Mouse (Mus musculus): ENCODE data around the gene Pink1. TPM values are rescaled to one million over a fixed set of nuclear protein-coding genes. Genes with fewer than 3 reads are reported as not detected.
A peak's percentile ranks its signal among the peaks of the same experiment; 100 is the strongest.

The Pink1 gene
- polyA plus RNA-seq, 1 experiment from 2014 or later: 21.6 TPM

DNA sequence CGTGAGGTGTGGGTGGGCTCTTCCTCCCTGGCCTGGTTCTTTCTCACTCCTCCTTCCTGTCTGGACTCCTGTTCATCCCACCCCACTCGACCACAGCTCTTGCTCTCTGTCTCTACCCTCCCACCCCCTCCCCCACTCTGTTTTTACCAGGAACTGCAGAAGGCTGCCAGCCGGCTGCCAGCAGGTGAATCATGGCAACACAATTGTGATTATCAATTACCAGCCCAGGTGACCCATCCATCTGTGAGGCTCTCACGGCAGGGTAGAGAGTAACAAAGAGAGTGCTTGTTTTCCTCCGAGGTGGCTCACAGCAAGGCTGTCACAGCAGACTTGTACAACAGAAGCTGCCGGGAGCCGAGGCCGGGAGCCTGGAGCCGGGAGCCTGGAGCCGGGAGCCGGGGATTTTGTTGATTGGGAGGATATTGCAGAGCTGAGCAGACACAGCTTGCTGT, 35.3 kb upstream of the Pink1 start:
- Histone ChIP-seq H3K9ac (ENCODE audit: low read length) (peak overlapping the region; percentile 15; the same call in 1 of the 2 replicates), H3K4me1 (ENCODE audit: control insufficient read depth, insufficient read depth, low read length) (peaks cover 2% of the 10 kb centered on the region; the same call in 1 of the 2 replicates), H3K4me3 (ENCODE audit: low read depth, low read length) (no peak overlapping the region), H3K4me2 (peak overlapping the region; percentile 18; the same call in 1 of the 2 replicates), H3K9me3 (ENCODE audit: control insufficient read depth, low read length) (no peaks in the 10 kb centered on the region), H3K36me3 (ENCODE audit: control insufficient read depth, insufficient read depth, low read length) (no peaks in the 10 kb centered on the region), H3K27ac (ENCODE audit: low read depth, low read length) (no peak overlapping the region), H3K27me3 (ENCODE audit: control insufficient read depth, insufficient read depth, low read length) (no peaks in the 10 kb centered on the region; the same call in 1 of the 2 replicates)
- ATAC-seq (ENCODE audit: low FRiP score) (no peak), DNase-seq (ENCODE audit: low spot score, missing footprints) (no peak)
- 9% methylated on average over 11 of the region's 11 CpGs for WGBS

DNA sequence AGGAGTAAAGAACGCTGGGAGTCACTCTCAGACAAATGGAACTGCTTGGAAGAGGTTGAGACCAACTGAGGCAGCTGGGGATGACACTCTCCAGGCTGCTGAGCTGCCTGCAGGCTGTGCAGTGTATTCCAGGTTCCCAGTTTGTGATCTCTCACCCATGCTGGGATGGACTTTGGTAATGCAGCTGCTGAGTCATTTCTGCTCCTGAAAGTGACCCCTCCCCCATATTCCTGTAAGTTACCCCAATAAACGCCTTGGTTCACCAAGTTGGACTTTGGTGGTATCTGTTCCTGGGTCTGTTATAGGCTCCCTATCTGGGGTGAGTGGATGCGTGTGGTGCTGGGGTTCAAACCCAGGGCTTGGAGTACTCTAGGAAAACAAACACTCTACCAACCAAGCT, 32.1 kb upstream of the Pink1 start:
- Histone ChIP-seq H3K27ac (ENCODE audit: low read depth, low read length) (no peak overlapping the region), H3K9me3 (ENCODE audit: control insufficient read depth, low read length) (no peaks in the 10 kb centered on the region), H3K4me3 (ENCODE audit: low read depth, low read length) (no peak overlapping the region), H3K9ac (ENCODE audit: low read length) (no peak overlapping the region), H3K27me3 (ENCODE audit: control insufficient read depth, insufficient read depth, low read length) (no peaks in the 10 kb centered on the region), H3K4me1 (ENCODE audit: control insufficient read depth, insufficient read depth, low read length) (peaks cover 2% of the 10 kb centered on the region; the same call in 1 of the 2 replicates), H3K36me3 (ENCODE audit: control insufficient read depth, insufficient read depth, low read length) (no peaks in the 10 kb centered on the region), H3K4me2 (no peak overlapping the region)
- ATAC-seq (ENCODE audit: low FRiP score): no peak
- 77% methylated on average over 3 of the region's 3 CpGs for WGBS
- no peak for DNase-seq (ENCODE audit: low spot score, missing footprints)

DNA sequence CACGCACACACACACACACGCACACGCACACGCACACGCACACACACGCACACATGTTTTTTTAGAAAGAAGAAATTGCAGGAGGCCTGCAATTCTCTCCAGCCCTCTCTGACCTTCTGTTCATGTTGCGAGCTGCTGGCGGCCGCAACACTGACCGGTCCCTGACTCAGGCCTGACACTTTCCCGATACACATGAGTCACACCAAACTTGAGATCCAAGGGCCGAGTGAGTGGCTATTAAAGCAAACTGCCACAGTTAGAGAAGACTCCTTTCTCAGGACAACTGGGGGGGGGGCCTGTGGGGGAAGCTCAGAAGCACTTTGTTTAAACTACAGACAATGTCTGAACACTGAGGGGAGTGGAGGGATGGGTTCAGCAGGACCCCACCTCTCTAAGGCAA, 30.4 kb upstream of the Pink1 start:
- WGBS: 93% methylated on average over 12 of the region's 12 CpGs
- H3K4me2 ChIP-seq: no peak overlapping the region
- no peaks in the 10 kb centered on the region for H3K9me3 ChIP-seq (ENCODE audit: control insufficient read depth, low read length)
- no peaks in the 10 kb centered on the region for H3K27me3 ChIP-seq (ENCODE audit: control insufficient read depth, insufficient read depth, low read length)
- no peak overlapping the region for H3K9ac ChIP-seq (ENCODE audit: low read length)
- H3K4me3 ChIP-seq (ENCODE audit: low read depth, low read length): no peak overlapping the region
- ATAC-seq (ENCODE audit: low FRiP score) (no peak), DNase-seq (ENCODE audit: low spot score, missing footprints) (no peak)
- H3K4me1 ChIP-seq (ENCODE audit: control insufficient read depth, insufficient read depth, low read length): peaks cover 1% of the 10 kb centered on the region; the same call in 1 of the 2 replicates
- no peak overlapping the region for H3K27ac ChIP-seq (ENCODE audit: low read depth, low read length)
- H3K36me3 ChIP-seq (ENCODE audit: control insufficient read depth, insufficient read depth, low read length): no peaks in the 10 kb centered on the region

DNA sequence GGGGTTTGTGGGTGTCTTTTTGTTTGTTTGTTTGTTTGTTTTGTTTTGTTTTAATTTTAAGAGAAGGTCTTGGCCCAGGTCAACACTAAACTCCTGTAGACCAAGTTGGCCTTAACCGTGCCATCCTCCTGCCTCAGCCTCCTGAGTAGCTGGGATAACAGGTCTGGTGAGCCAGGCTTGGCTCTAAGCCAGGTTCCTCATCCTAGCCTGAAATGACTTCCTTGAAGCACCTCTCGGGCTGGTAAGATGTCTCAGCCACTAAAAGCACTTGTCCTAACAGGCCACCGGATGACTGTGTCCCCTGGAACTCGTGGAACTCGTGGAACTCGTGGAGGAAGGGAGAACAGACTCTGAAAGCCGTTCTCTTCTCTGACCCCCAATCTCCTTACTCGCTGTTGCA, 30.0 kb upstream of the Pink1 start:
- no peak for ATAC-seq (ENCODE audit: low FRiP score)
- no peak overlapping the region for H3K9ac ChIP-seq (ENCODE audit: low read length)
- H3K4me2 ChIP-seq: no peak overlapping the region
- H3K9me3 ChIP-seq (ENCODE audit: control insufficient read depth, low read length): no peaks in the 10 kb centered on the region
- H3K27ac ChIP-seq (ENCODE audit: low read depth, low read length): no peak overlapping the region
- no peaks in the 10 kb centered on the region for H3K27me3 ChIP-seq (ENCODE audit: control insufficient read depth, insufficient read depth, low read length)
- no peak overlapping the region for H3K4me3 ChIP-seq (ENCODE audit: low read depth, low read length)
- WGBS: 86% methylated on average over 8 of the region's 8 CpGs
- H3K36me3 ChIP-seq (ENCODE audit: control insufficient read depth, insufficient read depth, low read length): no peaks in the 10 kb centered on the region
- H3K4me1 ChIP-seq (ENCODE audit: control insufficient read depth, insufficient read depth, low read length): no peaks in the 10 kb centered on the region
- no peak for DNase-seq (ENCODE audit: low spot score, missing footprints)

DNA sequence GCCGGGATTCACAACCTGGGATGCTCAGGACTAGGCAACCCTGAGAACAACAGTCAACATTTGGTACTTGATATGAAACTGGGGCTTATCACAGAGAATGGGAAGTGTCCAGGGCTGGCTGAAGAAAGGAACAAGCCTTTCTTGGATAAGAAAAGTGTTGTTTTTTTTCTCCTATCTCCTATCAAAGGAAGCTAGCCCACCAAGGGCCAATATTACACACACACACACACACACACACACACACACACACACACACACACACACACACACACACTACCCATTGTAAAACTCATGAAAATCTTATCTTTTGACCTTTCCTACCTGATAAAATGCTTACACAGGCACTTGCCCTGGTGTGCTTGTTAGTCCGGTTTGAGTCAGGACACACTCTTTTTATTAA, 29.4 kb upstream of the Pink1 start:
- no peak overlapping the region for H3K27ac ChIP-seq (ENCODE audit: low read depth, low read length)
- H3K4me3 ChIP-seq (ENCODE audit: low read depth, low read length): no peak overlapping the region
- H3K9ac ChIP-seq (ENCODE audit: low read length): no peak overlapping the region
- WGBS: 85% methylated on average over 2 of the region's 2 CpGs
- no peaks in the 10 kb centered on the region for H3K9me3 ChIP-seq (ENCODE audit: control insufficient read depth, low read length)
- no peaks in the 10 kb centered on the region for H3K4me1 ChIP-seq (ENCODE audit: control insufficient read depth, insufficient read depth, low read length)
- DNase-seq (ENCODE audit: low spot score, missing footprints) (no peak), ATAC-seq (ENCODE audit: low FRiP score) (no peak)
- H3K36me3 ChIP-seq (ENCODE audit: control insufficient read depth, insufficient read depth, low read length): no peaks in the 10 kb centered on the region
- H3K4me2 ChIP-seq: no peak overlapping the region
- no peaks in the 10 kb centered on the region for H3K27me3 ChIP-seq (ENCODE audit: control insufficient read depth, insufficient read depth, low read length)

DNA sequence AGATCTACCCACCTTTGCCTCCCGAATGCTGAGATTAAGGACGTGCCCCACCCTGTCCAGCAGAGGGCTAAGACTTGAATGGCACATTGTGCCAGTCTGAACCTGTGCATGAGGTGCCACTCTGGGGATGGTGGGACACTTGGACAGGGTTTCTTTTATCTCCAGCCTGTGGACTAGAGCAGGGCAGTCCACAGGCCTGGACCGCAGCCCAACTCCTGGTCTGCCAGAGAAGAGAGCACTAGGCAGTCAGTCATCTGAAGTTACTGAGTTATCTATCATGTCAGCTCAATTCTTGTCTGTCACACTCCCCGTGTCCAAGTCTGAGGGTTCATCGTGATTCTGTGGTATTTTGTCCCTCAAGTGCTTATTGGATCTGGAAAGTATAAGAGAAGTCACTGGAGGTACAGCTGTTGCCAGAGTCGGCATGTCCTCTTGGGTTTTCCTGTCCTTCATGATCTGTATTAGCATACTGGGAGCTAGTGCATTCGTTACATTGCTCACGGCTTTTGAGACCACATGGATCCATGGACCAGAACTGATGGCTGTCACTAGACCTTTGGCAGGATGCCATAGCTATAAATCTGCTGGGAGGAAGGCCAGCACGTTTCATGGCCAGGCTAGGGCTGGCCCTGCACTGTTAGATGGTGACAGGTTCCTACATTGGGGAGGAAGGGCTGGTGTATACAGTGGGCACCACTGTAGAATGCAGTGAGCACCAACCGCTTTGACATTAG, 27.5 kb upstream of the Pink1 start:
- ATAC-seq (ENCODE audit: low FRiP score): no peak
- no peaks in the 10 kb centered on the region for H3K4me1 ChIP-seq (ENCODE audit: control insufficient read depth, insufficient read depth, low read length)
- no peak overlapping the region for H3K4me3 ChIP-seq (ENCODE audit: low read depth, low read length)
- no peaks in the 10 kb centered on the region for H3K27me3 ChIP-seq (ENCODE audit: control insufficient read depth, insufficient read depth, low read length)
- H3K9me3 ChIP-seq (ENCODE audit: control insufficient read depth, low read length): no peaks in the 10 kb centered on the region
- no peak overlapping the region for H3K4me2 ChIP-seq
- WGBS: 81% methylated on average over 10 of the region's 10 CpGs
- H3K36me3 ChIP-seq (ENCODE audit: control insufficient read depth, insufficient read depth, low read length): no peaks in the 10 kb centered on the region
- DNase-seq (ENCODE audit: low spot score, missing footprints): peak; percentile 37
- H3K27ac ChIP-seq (ENCODE audit: low read depth, low read length): no peak overlapping the region
- H3K9ac ChIP-seq (ENCODE audit: low read length): no peak overlapping the region

DNA sequence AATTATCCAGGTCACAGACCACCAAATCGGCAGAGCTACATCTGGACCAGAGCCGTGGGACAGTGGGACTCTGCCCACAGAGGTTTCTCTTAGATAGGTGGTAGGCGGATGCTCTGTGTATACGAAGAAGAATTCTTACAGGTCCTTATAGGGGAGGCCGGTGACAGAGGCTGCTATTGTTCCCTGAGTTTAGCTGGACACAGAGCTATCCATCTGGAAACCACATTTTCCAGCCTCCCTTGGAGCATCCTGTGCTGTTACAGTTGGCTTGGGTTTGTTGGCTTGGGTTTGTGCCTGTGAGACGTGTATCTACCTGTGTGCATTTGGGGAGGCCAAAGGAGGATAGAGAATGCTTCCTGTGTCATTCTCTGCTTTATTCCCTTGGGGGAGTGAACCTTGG, 26.6 kb upstream of the Pink1 start:
- H3K36me3 ChIP-seq (ENCODE audit: control insufficient read depth, insufficient read depth, low read length): no peaks in the 10 kb centered on the region
- H3K4me2 ChIP-seq: no peak overlapping the region
- H3K4me1 ChIP-seq (ENCODE audit: control insufficient read depth, insufficient read depth, low read length): no peaks in the 10 kb centered on the region
- DNase-seq (ENCODE audit: low spot score, missing footprints) (no peak), ATAC-seq (ENCODE audit: low FRiP score) (no peak)
- no peak overlapping the region for H3K27ac ChIP-seq (ENCODE audit: low read depth, low read length)
- no peak overlapping the region for H3K4me3 ChIP-seq (ENCODE audit: low read depth, low read length)
- H3K27me3 ChIP-seq (ENCODE audit: control insufficient read depth, insufficient read depth, low read length): no peaks in the 10 kb centered on the region
- WGBS: 90% methylated on average over 6 of the region's 6 CpGs
- H3K9ac ChIP-seq (ENCODE audit: low read length): no peak overlapping the region
- no peaks in the 10 kb centered on the region for H3K9me3 ChIP-seq (ENCODE audit: control insufficient read depth, low read length)

DNA sequence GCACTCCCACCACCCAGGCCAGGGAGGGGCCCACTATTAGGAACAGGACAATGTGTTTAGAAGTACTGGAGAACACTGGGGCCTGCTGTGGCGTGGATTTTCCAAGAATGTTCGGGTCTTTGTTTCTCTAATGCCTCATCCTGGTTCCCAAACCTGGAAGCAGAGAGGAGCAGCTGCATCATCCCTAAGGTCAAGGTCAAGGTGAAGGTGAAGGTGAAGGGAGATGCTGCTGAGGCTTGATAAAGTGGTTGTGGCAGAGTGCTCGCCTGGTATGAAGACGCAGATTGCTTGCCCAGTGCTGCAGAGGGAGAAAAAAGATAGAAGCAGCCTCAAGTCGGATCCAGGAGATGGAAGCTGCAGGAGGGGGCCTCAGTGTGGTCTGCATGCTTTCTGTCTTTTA, 25.7 kb upstream of the Pink1 start:
- Histone ChIP-seq H3K27ac (ENCODE audit: low read depth, low read length) (no peak overlapping the region), H3K36me3 (ENCODE audit: control insufficient read depth, insufficient read depth, low read length) (no peaks in the 10 kb centered on the region), H3K4me1 (ENCODE audit: control insufficient read depth, insufficient read depth, low read length) (no peaks in the 10 kb centered on the region), H3K4me3 (ENCODE audit: low read depth, low read length) (no peak overlapping the region), H3K4me2 (no peak overlapping the region), H3K9ac (ENCODE audit: low read length) (no peak overlapping the region), H3K9me3 (ENCODE audit: control insufficient read depth, low read length) (no peaks in the 10 kb centered on the region), H3K27me3 (ENCODE audit: control insufficient read depth, insufficient read depth, low read length) (no peaks in the 10 kb centered on the region)
- peak; percentile 53 for DNase-seq (ENCODE audit: low spot score, missing footprints)
- ATAC-seq (ENCODE audit: low FRiP score): no peak
- WGBS: 88% methylated on average over 5 of the region's 5 CpGs

DNA sequence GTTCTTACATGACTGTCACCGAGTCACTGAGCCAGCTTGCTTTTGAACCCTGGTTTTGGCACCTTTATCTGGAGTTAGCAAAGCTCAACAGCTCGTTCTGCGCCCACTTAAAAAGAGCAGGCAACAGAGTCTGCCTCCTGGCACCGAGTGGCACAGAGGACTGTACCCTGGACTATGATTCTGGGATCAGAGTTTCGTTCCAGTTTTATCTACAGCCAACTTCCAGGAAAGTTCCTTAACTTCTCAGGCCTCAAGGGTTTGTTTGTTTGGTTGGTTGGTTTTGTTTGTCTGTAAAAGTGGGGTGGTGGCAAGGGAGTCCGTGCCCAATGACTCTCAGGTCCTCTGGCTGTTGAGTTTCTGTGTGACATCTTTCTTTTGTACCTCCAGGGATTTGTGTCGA, 22.6 kb upstream of the Pink1 start:
- H3K4me1 ChIP-seq (ENCODE audit: control insufficient read depth, insufficient read depth, low read length): no peaks in the 10 kb centered on the region
- H3K9ac ChIP-seq (ENCODE audit: low read length): no peak overlapping the region
- H3K27ac ChIP-seq (ENCODE audit: low read depth, low read length): no peak overlapping the region
- H3K27me3 ChIP-seq (ENCODE audit: control insufficient read depth, insufficient read depth, low read length): no peaks in the 10 kb centered on the region
- no peak overlapping the region for H3K4me3 ChIP-seq (ENCODE audit: low read depth, low read length)
- H3K4me2 ChIP-seq: no peak overlapping the region
- WGBS: 80% methylated on average over 7 of the region's 7 CpGs
- no peak for ATAC-seq (ENCODE audit: low FRiP score)
- no peak for DNase-seq (ENCODE audit: low spot score, missing footprints)
- no peaks in the 10 kb centered on the region for H3K9me3 ChIP-seq (ENCODE audit: control insufficient read depth, low read length)
- H3K36me3 ChIP-seq (ENCODE audit: control insufficient read depth, insufficient read depth, low read length): no peaks in the 10 kb centered on the region
